Mouse (Mus musculus): ENCODE results near the gene Galnt5.

GRCm38 (mm10) chr2:58023556-58023955 is 25.9 kb downstream of the Galnt5 start:
- TF ChIP-seq POLR2A (IDR thresholded peaks at IDR 0.05; ENCODE audit: low read depth, low read length) (no peak), CTCF (IDR thresholded peaks at IDR 0.05; ENCODE audit: extremely low read depth, insufficient read length, insufficient replicate concordance, low read depth, low read length) (no peak)

Measured in small intestine, adult 2 months (tissue).